Mouse (Mus musculus) stomach, postnatal 0 days (tissue): ENCODE measurements around the gene Catsper3.

Experiments
- CTCF ChIP-seq: IDR thresholded peaks from 2 replicates; pipeline ENCODE4 v1.5.1; 2016; ENCODE audit warnings: antibody characterized with exemption, low read depth, mild to moderate bottlenecking, moderate library complexity
- EP300 ChIP-seq: optimal IDR thresholded peaks from 2 replicates; pipeline ENCODE3; 2016; ENCODE audit warnings: antibody characterized with exemption

DNA sequence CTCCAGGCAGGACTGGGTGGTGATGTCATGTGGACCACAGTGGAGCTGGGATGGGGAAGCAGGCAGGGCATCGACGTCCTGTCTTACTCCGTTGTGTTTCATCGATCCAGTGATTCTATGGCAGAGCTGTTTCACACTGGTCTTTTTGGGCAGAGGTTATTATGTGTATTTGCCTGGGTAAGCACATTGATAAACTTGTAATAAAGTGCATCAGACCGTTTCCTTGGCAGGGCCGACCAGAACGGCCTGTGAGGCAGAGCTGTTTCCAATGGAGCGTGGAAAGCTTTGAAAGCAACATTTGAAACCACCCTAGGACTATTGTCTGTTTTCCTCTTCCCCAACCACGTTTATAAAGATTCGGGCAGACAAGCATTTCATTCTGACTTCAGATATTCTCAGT, 23.8 kb upstream of the Catsper3 start:
- TF ChIP-seq CTCF (no peak), EP300 (no peak)
